Mouse (Mus musculus): ENCODE data around the gene Prdm1. TPM values are rescaled to one million over a fixed set of nuclear protein-coding genes. Genes with fewer than 3 reads are reported as not detected.

Prdm1 gene
- 1 to 10 TPM; 1.3 to 2.2 TPM for total RNA-seq (2021)

DNA sequence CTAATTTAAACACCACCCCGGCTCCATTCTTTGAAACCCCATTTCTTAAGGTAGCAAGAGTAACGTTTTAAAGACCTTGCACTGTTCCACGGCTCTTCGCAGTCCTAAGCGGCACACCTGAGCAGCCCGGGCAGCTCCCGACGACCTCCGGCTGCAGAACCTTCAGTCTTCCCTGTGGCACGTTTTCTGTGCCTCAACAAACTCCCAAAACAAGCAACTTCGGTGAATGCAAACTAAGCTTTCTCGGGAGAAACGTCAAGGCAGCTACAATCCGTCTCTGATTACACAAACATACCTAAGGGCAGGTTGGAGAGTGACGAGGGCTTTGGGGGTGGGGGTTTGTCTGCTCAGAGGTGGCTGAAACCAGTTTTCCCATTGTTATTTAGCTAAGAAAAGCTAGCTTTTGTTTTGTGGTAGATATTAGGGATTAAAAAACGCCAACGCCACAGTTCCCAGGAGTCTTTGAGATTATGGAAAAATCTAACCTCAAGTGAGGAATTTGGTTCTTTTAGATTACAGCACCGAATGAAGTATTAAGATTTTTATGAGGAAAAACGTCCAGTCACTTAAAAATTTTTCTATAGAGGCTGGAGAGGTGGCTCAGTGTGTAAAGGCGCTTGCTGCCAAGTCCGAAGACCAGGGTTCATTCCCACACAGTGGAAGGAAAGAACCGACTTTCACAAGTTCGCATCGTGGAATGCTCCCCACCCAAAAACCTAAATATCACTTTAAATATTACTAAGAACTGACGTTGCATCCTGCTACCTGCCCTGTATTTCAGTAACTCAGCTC, at the start of gene Prdm1:
Gene Prdm1 (minus strand): TSS at position 211 of the 792 bp plus-strand sequence.
- intact Hi-C loops (cut with DNase I), result loop anchor here (10.0 kb wide), 1 partner anchor 466 kb away; no protein-coding TSS in a partner anchor
- no peak for DNase-seq

DNA sequence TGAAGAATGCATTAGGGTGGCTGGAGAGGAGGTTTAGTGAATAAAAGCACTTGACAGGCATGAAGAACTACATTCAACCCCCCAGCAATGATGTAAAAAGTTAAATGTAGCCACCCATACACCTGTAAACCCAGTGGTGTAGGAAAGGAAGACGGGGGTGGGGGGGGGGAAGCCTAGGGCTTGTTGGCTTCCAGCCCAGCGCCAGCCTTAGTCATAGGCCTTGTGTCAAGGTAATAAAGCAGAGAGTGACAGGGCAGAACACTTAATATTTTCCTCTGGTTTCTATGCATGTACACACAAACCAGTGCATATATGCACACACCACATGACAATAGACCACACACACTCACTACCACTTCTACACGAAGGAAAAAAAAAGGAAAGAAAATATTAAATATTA, 37.7 kb upstream of the Prdm1 start:
- intact Hi-C loops (cut with DNase I), result no loop called here
- no peak for DNase-seq

DNA sequence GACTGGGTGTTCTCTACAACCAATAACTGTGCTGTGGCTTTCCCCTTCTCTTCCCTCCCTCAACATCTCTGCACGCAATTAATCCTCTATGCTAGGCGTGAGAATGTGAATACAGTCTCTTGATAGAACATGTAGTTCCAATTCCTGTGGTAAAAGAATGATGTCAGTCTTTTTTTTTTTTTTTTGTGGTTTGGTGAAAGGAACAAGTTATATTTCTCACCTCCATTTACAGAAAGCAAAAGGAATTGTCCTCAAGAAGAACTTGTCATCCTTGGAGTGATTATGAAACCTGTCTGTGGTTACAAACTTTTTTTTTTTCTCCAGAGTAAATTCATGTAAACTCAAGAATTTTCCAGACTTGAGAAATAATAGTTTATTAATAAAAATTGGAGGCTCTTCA, 36.8 kb upstream of the Prdm1 start:
- no peak for DNase-seq
- intact Hi-C loops (cut with DNase I), result no loop called here

DNA sequence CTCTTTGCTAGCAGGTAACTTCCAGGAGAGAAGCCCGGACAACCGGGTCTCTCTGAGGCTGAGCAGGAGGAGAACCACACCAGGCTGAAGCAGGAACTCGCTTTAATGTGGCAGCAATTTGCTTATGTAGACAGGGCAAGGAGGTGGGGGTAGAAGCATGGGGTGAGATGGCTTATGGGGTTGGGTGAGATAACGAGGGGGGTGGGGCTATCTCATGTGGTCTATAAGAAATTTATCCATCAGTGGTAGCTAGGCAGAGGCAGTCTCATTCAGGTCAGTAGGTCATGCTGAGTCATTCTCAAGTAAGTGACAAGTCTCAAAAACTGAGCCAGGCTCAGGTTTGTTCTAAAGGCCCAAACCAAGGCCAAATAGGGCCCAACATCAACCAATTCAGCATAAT, 28.5 kb upstream of the Prdm1 start:
- no peak for DNase-seq
- intact Hi-C loops (cut with DNase I), result no loop called here

DNA sequence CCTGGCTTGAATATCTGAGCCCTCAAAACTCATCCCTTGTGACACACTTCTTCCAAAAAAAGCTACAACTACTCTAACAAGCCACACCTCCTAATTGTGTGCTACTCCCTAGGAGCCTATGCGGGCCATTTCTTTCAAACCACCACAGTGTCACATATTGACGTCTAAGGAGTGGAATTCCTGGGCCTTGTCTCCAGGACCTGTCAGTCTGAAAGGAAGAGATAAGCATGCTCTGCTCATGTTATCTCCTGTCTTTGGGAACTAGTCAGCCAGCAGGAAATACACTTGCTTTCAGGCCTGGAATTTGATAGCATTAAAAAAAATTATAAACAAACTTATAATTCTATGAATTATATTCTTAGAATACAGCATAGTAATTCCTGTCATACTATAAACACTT, 27.0 kb upstream of the Prdm1 start:
- DNase-seq, result no peak
- intact Hi-C loops (cut with DNase I), result no loop called here

DNA sequence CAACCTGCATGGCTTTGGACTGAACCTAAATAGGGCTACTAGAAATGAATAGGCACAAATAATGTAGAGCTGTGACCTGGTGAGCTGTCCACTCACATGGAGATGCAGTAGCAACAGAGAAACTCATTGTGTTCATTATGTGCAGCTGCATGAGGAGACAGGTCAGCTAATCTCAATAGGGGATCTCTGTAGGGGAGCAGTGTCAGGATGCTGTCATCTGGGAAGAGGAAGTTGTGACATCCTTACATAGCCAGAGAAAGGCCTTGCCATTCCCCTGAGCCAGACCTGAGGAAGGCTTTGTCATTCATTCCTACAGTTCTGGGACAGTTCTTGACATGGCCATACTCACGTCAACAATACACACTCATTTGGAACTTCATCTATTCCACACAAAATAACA, 25.3 kb upstream of the Prdm1 start:
- intact Hi-C loops (cut with DNase I), result no loop called here
- DNase-seq, result no peak

DNA sequence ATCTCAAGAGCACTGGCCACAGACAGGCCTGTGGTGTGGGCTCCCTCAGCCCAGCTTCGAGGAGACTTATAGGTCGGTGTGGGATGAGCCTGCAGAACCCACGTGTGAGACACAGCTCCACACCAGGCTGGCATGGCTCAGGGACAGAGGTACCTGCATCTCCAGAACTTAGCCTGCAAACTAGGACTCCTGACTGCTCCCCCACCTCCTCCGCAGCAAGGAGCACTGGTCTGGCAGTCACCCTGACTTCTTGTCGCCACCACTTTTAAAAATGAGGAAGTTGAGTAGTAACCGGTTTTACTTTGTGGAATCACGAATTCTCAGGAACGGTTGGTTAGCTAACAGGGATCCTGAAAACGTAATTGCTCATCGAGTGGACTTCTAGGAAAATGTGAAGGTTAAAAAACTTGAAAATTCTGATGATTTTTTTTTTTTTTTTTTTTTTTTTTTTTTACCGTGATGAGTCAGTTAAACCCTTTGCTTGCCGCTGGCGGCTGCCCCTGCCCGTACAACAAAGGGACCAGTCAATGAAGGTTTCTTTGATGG, 10.8 kb upstream of the Prdm1 start:
- intact Hi-C loops (cut with DNase I), result no loop called here
- DNase-seq, result no peak

DNA sequence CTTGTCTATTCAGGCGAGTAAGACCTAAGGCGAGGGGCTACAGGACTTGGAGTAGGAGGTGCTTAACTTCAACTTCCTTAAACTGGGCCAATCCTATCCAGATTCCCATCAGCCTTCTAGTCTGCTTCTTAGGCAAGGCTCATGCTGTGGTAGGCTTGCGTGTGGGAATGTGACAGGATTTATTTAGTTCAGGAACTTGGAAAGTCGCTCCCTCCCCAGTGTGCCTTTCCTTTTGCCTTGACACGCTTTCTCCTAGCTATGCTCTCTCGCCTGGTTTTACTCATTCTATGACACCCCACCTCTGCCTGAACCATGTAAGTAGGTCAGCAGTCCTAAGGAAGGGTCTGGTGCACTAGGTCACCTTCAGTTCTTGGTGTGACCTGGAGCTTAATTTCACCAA, 9.8 kb upstream of the Prdm1 start:
- DNase-seq, result no peak
- intact Hi-C loops (cut with DNase I), result no loop called here

DNA sequence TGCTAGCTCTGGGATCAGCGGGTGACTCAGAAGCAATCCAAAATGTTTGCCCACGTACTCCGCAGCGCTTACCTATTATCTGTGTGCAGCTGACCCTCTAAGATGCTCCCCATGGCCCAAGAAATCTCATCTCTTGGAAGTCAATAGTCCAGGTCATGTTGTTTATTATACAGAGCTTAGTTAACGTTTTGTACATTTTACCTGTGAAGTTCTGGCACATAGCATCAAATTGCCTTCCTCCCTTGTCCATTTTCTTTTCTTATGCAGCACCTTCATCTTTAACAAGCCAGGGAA, 1.7 kb upstream of the Prdm1 start:
- no peak for DNase-seq
- intact Hi-C loops (cut with DNase I), result no loop called here

DNA sequence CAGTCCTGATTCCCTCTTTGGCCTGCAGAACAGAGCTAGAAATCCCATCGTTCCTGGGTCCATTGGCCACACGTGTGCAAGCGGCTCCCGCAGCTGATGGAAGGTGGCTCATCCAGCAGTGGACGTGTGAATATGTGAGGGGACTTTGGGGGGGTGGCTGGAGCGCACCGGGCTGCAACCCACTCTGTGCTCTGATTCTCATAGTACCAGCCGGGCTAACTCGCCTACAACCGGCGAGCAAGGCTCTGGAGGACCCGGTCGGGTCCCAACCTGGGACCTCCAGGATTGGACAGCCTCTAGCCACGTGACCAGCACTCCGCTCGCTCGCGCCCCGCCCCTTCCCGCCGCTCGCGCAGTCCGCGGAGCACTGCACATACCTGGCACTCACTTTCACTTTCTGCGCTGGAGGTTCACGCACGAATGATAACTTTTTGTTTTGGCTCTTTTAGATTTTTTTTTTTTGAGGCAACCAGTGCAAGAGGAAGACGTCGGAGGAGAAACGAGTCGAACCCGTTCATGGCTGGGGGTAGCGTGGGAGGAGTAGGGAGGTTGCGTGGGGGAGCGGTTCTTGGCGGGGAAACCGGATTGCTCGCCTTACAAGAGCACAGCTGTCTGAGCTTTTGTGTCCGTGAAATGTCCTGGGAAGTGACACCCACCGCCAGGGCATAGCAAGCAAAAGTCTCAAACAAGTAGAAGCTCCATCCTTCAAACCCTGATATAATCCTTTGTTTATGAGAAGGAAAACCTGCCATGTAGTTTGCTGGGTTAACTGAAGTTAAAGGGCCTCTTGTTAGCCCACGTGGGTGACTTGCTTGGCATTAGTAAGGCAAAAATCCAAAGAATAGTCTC, 1.1 kb upstream of the Prdm1 start:
- DNase-seq, result peak; percentile 80
- intact Hi-C loops (cut with DNase I), result loop anchor here (10.0 kb wide), 1 partner anchor 465 kb away; no protein-coding TSS in a partner anchor

DNA sequence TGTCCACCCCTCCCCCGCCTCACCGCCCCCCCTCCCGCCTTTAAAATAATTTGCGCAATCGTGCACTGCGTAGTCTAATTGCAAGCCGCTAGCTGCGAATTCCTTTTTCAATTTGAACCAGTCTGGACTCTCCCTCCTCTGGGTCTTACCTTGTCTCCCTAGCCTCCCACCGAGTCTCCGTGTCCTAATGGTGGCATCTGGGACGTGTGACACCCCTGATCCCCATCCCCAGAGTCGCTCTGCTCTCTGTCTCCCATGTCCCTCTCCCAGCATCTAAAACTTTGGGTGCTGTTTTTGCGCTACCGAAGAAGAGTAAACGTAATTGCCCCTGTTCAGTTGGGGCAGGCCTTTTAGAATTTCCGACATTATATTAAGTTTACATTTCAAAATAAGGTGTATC, 650 bp downstream of the Prdm1 start:
- intact Hi-C loops (cut with DNase I), result loop anchor here (10.0 kb wide), 1 partner anchor 467 kb away; no protein-coding TSS in a partner anchor
- DNase-seq, result no peak

DNA sequence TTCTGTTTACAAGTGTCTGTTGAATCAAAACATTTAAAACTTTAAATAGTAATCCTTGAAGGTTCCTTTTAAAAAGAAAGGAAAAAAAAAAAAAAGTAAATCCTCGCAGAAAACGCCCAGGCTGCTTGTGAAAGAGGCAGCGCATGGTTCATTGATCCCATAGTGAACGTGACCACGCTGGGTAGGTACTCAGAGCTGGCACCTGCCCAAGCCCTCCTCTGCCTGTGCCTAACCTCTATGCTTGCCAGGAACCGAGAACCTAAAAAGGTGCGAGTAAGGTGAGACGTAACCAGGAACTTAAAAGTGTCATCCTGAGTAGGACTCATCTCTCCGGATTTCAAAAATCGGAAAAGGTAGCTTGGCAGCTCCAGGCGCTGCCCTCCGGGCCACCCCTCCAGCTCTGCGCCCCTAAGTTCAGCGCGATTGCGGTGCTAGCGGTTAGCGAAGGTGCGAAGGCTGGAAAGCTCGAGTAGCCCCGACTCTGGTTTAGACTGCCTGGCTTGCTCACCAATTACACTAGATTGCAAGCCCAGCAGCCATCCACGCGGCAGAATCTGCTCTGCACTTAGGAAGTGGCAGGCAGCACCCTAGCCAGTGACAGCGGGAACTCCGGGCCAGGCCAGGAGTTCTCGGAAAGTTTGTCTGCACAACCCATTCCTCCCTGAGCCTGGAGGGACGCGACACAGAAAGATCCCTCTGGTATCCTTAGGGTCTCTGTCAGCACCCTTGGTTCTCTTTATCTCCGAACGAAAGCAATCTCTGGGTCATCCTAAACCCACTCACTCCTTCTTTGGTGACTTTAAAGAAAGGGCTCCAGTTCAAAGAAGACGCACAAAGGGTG, 1.3 kb downstream of the Prdm1 start:
- intact Hi-C loops (cut with DNase I), result loop anchor here (10.0 kb wide), 1 partner anchor 468 kb away; no protein-coding TSS in a partner anchor
- DNase-seq, result peak; percentile 30

DNA sequence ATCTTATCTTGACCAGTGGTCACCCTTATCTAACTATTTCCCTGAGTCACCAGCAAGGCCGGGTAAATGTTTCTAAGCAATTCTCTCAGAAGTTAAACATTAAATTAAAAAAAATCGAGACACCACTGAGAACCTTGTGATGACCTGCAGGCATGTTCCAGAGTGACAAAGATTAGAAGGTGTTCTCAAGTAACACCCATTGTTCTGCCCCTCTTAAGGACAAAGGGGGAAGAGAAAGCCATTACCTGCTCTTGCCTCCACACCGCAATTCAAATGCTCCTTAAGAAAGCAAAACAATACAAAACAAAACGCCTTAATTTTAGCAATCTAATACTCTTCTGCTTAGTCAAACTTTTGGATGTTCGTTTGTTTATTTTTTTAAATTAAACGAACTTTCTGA, 8.1 kb downstream of the Prdm1 start:
- DNase-seq, result no peak
- intact Hi-C loops (cut with DNase I), result loop anchor here (10.0 kb wide), 1 partner anchor 475 kb away; no protein-coding TSS in a partner anchor

DNA sequence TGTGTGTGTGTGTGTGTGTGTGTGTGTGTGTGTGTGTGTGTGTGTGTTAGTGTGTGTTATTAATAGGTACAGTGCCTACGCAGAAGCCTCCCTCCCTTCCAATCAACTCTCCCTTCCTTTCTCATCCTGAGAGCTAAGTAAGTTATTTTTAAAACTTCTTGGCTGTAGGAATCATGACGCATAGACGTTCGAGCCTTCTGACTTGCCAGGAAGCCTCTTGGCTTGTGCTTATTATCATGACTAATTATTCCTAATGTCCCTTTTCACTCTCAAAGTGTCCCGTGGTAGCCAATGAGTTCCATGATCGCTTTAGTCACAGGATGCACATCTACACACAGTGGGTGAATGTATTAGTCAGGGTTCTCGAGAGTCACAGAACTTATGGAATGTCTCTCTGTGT, 9.7 kb downstream of the Prdm1 start:
- DNase-seq, result no peak

DNA sequence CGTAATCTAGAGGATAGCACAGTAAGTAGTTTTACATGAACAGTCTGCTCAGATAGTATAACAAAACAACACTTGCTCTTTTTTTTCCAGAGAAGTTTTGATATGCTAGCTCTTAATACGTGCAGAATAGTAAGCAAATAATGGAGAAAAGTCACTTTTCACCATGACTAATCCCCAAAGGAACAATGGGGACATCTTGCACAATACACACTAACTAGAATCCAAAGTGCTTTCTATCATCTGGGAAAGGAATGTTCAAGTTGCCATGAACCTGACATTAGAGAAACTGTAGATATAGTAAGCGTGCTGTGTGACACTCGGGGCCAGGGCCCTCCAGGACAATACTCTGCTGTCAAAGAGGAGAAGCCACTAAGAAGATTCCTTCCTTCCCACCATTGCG, 15.2 kb downstream of the Prdm1 start:
- DNase-seq, result no peak
- intact Hi-C loops (cut with DNase I), result no loop called here

More for the DNA sequence above, 9.7 kb downstream of the Prdm1 start:
- intact Hi-C loops (cut with DNase I), result no loop called here

DNA sequence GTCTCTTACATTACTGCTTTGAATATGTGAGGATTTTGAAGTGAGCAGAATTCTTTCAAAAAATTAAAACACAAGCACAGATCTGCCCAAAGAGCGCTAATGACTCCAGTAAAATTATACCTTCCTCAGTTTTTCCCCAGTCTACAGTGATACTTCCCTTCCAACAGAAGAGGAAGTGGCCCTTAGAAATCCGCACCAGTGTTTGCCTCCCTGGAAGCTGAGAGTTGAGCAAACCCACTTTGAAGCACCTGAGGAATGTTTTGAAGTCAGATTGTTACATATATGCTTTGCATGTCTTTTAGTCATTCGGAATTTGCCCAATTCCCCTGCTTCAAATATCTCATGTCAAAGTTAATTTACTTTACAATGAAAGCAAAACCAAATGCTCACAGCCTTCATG, 17.3 kb downstream of the Prdm1 start:
- DNase-seq, result no peak
- intact Hi-C loops (cut with DNase I), result no loop called here

DNA sequence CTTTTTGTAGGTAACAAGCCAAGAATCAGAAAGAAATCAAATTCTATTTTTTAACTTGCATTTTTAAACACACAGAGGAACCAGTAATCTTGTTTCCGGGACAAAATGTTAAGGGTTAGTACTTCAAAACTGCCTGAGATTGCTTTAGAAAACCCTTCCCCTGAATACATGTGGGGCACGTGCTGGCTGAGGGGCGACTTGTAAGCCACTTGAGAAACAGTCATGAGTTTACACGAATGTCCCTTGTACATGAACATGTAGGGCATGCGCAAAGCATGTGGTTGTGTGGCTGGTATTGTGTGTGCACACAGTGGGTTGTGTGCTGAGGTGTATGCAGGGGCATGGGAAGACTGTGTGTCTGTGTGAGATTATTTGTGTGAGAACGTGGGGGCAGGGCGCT, 19.7 kb downstream of the Prdm1 start:
- intact Hi-C loops (cut with DNase I), result no loop called here
- DNase-seq, result no peak

DNA sequence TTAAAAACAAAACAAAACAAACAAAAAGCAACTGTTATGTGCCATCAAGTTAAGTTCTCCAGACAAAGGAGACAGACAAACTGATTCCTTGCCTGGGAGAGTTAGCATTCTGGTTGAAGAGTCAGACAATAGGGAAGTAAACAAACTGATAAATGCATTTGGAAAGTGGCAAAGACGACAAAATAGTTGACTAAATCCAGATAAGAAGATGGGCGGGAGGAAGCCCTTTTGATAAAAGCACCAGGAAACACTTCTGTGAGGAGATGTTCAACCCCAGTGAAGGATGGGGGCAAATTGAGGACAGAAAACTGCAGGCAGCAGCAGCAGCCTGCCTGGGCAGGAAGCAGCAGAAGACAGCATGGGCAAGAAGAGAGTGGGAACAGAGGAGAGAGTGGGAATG, 20.3 kb downstream of the Prdm1 start:
- intact Hi-C loops (cut with DNase I), result no loop called here
- no peak for DNase-seq

DNA sequence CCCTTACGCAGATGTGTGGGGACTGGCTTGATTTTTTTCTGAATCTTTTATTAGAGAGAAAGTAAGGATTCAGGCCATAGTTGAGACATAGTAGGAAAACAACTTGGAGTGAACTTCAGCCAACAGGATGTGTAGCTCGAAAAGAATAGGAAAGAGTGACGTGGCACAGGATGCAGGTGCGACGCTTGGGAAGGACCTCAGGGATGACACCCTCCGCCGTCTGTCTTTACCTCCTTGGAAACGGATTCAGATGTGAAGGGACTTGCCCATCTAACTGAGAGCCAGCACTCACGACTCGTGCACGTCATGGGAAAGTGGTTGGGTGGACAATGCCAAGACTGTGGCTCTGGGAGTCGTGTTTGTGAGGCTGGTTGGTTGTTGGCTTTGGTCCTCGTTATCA, 25.4 kb downstream of the Prdm1 start:
- intact Hi-C loops (cut with DNase I), result no loop called here
- no peak for DNase-seq

DNA sequence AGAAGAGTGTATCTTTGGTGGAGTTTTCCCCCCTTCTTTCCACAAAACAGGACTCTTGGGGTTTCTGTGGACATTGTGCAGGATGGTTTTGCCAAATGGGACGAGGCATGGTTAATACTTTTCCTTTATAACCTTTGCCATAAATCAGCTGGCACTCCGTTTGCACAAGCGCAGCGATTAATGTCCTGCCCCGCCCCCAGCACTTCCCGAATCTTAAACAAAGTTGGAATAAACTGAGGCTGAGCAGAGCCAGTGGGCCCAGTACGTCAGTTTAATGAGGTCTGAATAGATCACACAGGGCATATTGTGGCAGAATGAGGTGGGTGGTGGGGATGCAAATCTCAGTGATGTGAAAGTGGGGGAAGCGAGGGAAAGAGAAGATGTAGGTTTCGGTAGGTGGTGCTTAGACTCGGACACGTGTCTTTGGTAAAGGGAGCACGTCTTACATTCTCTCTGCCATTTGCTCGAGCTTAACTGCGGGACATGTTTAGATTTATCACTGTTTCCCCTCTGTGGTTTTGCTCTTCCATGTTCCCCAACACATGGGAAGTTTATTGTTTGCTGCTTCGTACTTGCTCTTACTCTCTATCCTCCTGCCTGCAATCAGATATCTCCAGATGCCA, 28.3 kb downstream of the Prdm1 start:
- DNase-seq, result no peak
- intact Hi-C loops (cut with DNase I), result no loop called here

Data from left cerebral cortex, postnatal 4 days (tissue).